Mouse (Mus musculus): ENCODE results near the gene Zfand4.

- TF ChIP-seq CTCF (IDR thresholded peaks at IDR 0.05), result no peak
- no peak for TF ChIP-seq EP300 (IDR thresholded peaks at IDR 0.05)
Measured at GRCm38 (mm10) chr6:116374618-116375017, 110.6 kb downstream of the Zfand4 start.

Measured in lung, postnatal 0 days (tissue).